Mouse (Mus musculus) spleen, postnatal 10 days (tissue): Measurements from ENCODE around the gene Wnt5b.

Experiments used
- DNase-seq, 2 experiments: peaks; one replicate each; pipeline ENCODE4 v3.0.0; 2021 to 2022; ENCODE audit warnings: low spot score in 2 of 2

Gene Wnt5b

GRCm38 (mm10) chr6:119486381-119487084 is 57.6 kb downstream of the Wnt5b start:
- no peak for DNase-seq

- DNase-seq: no peak
Measured at GRCm38 (mm10) chr6:119485486-119485885, 58.7 kb downstream of the Wnt5b start.

GRCm38 (mm10) chr6:119482958-119483600 is 61.1 kb downstream of the Wnt5b start:
- peak in 1 of 2 experiments; percentile 30 for DNase-seq

DNA sequence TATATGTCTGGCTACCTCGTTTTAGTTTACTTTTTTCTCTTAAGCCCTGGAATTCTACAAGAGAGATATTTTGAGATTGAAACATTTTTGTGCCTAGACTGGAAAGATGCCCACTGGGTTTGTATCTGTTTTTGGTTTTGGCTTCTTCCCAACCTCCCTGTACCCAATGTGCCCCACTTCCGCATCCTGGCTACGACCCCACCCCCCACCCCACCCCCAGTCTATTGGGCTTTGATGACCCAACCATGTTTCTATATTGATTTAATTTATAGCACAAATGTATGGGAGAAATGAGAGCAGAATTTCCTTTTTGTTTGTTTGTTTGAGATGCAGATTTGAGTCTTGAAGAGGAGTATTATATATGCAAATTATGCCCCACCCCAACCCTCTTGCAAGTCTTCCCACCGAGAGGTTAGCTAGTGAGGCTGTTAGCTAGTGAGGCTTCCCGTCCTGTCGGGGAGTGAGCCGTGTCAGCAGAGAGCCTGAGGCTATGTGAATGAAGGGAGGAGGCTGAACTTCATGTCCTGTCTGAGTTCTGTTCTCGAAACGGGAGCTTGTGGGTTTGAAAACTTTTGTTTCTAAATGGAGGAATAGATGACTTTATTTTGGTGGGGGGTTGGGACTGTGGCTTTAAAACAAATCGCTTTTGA is 62.3 kb downstream of the Wnt5b start:
- DNase-seq: peak in 1 of 2 experiments; percentile 41

GRCm38 (mm10) chr6:119480706-119481331 is 63.3 kb downstream of the Wnt5b start:
- peak; percentile 40 to 54 for DNase-seq

DNA sequence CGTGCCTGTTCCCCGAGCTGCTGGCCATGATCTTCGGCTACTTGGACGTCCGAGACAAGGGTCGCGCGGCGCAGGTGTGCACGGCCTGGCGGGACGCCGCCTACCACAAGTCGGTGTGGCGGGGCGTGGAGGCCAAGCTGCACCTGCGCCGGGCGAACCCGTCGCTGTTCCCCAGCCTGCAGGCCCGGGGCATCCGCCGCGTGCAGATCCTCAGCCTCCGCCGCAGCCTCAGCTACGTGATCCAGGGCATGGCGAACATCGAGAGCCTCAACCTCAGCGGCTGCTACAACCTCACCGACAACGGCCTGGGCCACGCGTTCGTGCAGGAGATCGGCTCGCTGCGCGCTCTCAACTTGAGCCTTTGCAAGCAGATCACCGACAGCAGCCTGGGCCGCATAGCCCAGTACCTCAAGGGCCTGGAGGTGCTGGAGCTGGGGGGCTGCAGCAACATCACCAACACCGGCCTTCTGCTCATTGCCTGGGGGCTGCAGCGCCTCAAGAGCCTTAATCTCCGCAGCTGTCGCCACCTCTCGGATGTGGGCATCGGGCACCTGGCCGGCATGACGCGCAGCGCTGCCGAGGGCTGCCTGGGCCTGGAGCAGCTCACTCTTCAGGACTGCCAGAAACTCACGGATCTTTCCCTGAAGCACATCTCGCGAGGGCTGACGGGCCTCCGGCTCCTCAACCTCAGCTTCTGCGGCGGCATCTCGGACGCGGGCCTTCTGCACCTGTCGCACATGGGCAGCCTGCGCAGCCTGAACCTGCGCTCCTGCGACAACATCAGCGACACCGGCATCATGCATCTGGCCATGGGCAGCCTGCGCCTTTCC is 64.1 kb downstream of the Wnt5b start:
- DNase-seq: peak; percentile 72 to 73

GRCm38 (mm10) chr6:119479343-119479875 is 64.7 kb downstream of the Wnt5b start, which contains the start of gene Fbxl14:
Fbxl14 (plus strand) TSS chr6:119479668.
- DNase-seq: no peak

GRCm38 (mm10) chr6:119478560-119479342 is 65.4 kb downstream of the Wnt5b start:
- DNase-seq: peak; percentile 88

- DNase-seq: no peak
Measured at GRCm38 (mm10) chr6:119477686-119478310, 66.3 kb downstream of the Wnt5b start.

- DNase-seq: no peak
Measured at GRCm38 (mm10) chr6:119475988-119476387, 68.2 kb downstream of the Wnt5b start.

DNA sequence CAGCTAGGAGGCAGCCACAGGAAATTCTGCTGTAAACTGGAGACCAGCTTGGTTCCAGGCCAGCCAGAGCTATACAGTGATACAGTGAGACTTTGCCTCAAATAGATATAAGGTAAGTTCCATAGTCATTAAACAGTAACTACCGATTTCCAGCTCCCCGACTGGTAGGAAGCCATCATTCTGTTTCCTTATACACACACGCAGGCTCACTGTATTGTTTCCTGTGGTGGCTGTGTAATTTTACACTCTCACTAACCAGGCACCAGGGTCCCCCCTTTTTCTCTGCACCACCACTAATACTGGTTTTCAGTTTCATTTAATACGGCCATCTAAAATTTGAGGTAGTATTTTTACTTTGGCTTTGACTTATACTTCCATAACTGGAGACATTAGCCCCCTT is 70.2 kb downstream of the Wnt5b start:
- DNase-seq: no peak

DNA sequence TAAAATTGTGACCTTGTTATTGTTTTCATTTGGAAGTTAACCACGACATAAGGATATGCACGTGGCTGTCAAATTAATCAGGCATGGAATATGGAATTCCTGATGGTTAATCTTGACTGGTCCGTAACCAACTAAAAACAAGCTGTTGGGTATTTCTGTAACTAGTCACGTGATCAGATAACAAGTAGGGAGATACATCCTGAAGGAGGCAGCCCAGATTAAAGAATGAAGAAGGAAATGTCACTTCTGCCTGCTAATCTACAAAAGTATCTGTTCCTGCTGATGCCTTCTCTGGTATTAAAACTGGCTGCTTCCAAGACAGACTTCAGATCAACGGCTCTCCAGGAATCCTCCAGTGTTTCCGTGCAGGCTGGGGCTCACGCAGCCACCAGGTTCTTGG is 70.7 kb downstream of the Wnt5b start:
- DNase-seq: no peak

DNA sequence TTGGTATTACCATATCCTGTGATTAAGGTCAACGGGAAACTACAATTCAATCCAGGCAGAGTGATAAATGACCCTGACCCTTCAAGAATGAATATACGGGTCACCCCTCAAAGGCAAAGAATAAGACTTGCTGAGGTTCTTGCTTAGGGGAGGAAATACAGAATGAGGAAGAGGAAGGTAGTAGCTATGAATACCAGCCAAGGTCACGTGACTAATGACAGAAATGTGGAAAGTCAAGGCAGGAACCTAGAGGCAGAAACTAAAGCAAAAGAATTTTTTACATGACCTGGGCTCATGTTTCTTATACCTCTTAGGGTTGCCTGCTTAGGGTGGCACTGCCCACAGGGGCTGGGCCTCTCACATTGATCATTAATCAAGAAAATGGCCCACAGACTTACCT is 71.4 kb downstream of the Wnt5b start:
- DNase-seq: no peak

DNA sequence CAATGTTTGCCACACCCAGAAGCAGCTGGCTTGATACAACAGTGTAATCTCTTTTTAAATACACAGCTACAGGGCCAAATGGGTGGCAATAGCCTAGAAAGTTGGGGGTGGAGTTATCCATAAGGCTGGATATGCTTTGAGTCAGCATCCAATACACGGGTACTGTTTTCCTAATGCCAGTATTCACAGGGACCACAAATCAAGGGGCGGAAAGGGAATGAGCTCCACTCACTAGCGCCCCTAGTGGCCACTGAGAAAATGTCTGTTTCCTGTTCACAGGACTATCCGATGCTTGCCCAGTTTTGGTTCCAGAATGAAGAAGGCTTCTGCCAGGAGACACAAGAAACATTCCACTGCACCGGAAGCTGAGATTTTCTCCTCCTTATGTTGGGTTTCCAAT is 72.0 kb downstream of the Wnt5b start:
- DNase-seq: peak; percentile 57 to 80

- no peak for DNase-seq
Measured at GRCm38 (mm10) chr6:119470777-119471176, 73.4 kb downstream of the Wnt5b start.

DNA sequence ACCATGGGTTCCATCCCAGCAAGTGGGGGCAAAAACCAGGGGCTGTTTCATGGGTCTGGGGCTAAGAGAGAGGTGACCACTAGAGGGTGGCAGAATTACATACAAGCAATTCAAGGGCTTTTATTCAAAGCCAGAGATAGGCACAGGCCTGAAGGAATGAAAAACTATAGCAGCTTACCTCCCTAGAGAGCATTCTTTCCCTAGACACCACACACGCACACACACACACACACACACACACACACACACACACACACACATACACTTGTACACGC is 76.4 kb downstream of the Wnt5b start:
- DNase-seq: no peak

DNA sequence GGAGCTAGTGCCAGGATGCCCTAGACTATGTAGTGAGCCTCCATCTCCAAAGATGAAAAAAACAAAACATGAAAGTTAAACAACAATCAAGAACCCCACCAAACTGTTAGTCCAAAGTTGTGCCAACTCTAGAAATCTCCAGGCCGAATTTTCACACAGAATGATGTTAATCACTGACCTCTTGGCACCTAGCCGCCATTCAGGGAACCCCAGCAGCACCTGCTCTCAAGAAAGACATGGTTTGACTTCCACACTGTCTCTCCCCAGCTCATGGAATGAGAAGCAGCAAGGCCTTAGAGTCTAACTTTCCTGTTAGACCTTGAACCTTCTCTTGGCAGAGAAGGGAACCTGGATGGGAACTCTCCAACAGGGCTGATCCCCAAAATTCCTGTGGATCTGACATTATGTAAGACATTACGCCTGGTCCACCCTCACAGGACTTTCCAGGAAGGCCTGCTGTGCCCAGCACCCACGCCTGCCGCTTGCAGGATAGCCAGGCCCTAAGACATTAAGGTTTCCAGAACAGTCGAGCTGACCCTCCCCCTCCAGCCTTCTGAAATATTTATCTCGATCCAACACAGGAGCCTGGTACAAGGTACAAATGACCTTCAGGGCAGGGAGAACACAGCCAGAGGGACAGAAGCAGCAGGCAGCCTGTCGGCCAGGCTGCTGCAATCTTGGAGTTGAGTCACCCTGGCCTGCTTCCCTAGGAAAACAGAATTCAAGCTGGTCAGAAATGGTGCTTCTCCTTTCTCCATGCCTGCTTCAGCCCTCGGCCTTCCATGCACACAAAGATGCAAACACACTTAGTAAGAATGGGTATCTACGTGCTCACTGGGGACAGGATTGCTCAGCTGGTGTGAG is 77.0 kb downstream of the Wnt5b start:
- no peak for DNase-seq

GRCm38 (mm10) chr6:119466161-119466560 is 78.0 kb downstream of the Wnt5b start:
- DNase-seq: no peak

GRCm38 (mm10) chr6:119460391-119460790 is 83.8 kb downstream of the Wnt5b start:
- DNase-seq: no peak
